Mouse (Mus musculus) erythroid progenitor cell, adult 5-6 weeks (primary cell): ENCODE measurements around the gene Fhl3. TPM values are rescaled to one million over a fixed set of nuclear protein-coding genes. Genes with fewer than 3 reads are reported as not detected.

Source experiments
- ATAC-seq: replicated peaks from 2 replicates; pipeline ENCODE4 v1.8.0; 2016; ENCODE audit warnings: moderate number of reproducible peaks, mild to moderate bottlenecking, moderate TSS enrichment, inconsistent platforms; ENCODE audit not compliant: poor library complexity, low FRiP score, severe bottlenecking
- total RNA-seq, 2 experiments: library from RNA; stranded (forward) in 1 of 2; stranded (reverse) in 1 of 2; fragments of 150-400 nt in 1 of 2; fragments of 186-747, 209-891 nt in 1 of 2; gene quantifications; 2 replicates each; pipeline versions ENCODE4 v1.2.3 to v1.2.4; 2015 to 2017; ENCODE audit warnings: low replicate concordance in 2 of 2

Gene Fhl3
- total RNA-seq, 2 experiments from 2014 or later, result not detected

- peak; percentile 93 for ATAC-seq
These were observed 51.1 kb downstream of the Fhl3 start for GRCm38 (mm10) chr4:124751300-124752250.

DNA sequence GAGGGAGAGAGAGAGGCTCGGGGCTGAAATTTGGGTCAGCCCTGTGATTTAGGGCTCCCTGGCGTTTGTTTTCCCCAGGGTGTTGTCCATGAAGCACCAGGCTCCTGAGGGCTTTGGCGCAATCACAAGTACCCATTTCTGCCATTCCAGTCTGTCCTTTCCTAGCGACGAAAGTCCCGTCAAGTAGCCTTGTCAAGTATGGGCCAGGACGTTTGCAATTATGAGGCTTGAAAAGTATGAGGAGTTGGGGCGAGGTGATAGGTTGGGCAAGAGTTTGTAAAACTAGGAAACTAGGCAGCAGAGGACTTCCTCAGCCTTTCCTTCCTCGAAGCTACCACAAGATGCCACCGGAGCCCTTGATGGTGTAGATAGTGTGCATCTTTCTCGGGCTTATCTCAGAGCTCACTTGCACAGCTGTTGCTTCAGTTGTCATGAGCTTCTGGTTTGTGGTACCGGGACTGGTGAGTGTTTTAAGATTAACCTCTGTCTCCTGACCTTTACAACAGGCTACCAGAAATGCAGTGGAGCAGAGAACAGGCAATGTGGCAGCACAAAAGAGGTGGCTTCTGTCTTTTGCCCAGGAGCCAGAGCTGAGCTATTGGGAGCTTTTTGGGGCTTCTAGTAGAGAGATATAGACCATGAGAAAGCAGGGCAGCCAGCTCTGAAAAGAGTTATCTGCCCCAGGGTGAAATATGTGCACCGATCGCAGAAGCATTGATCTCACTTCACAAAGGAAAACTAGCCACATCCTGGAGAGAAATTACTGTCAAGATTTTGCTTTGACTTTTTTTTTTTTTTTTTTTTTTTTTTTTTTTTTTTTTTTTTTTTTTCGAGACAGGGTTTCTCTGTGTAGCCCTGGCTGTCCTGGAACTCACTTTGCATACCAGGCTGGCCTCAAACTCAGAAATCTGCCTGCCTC, 52.0 kb downstream of the Fhl3 start:
- peak; percentile 77 for ATAC-seq

DNA sequence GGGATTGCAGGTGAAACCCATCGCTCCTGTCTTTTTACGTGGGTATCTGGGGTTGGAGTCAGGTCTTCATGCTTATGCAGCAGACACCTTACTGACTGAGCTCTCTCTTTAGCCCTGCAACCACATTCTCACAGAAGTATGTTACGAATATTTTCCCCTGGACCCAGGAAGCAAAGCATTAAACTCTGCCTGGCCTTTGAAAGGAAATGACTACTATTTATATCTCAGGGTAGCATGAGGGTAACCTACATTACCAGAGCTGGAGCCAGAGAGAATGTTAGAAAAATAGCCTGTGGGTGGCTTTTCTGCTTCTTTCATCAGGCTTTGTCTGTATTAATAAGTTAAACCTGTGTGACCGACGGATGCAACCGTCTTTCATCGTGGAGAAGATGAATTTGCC, 55.0 kb downstream of the Fhl3 start:
- no peak for ATAC-seq

Other genes starting within 250 kb of the Fhl3 start
- not detected in 2 replicates for gene 3100002H09Rik, start 89.9 kb upstream of the Fhl3 start, total RNA-seq (2015; ENCODE audit: low replicate concordance)
- not detected in 2 replicates for gene 3100002H09Rik, start 89.9 kb upstream of the Fhl3 start, total RNA-seq (2017; ENCODE audit: low replicate concordance)
- not detected in 2 replicates for gene Pou3f1, start 43.9 kb upstream of the Fhl3 start, total RNA-seq (2015; ENCODE audit: low replicate concordance)
- not detected in 2 replicates for gene Pou3f1, start 43.9 kb upstream of the Fhl3 start, total RNA-seq (2017; ENCODE audit: low replicate concordance)
- 10.5 and 24.7 TPM in 2 replicates for gene Utp11, start 7.1 kb upstream of the Fhl3 start, total RNA-seq (2015; ENCODE audit: low replicate concordance)
- 9.0 and 11.4 TPM in 2 replicates for gene Utp11, start 7.1 kb upstream of the Fhl3 start, total RNA-seq (2017; ENCODE audit: low replicate concordance)
- 21.3 and 37.7 TPM in 2 replicates for gene Sf3a3, start 14.1 kb downstream of the Fhl3 start, total RNA-seq (2015; ENCODE audit: low replicate concordance)
- 43.6 and 54.1 TPM in 2 replicates for gene Sf3a3, start 14.1 kb downstream of the Fhl3 start, total RNA-seq (2017; ENCODE audit: low replicate concordance)
- 49.9 and 84.0 TPM in 2 replicates for gene Inpp5b, start 41.1 kb downstream of the Fhl3 start, total RNA-seq (2015; ENCODE audit: low replicate concordance)
- gene Inpp5b, start 41.1 kb downstream of the Fhl3 start, total RNA-seq (2017; ENCODE audit: low replicate concordance), result 40.2 and 70.5 TPM in 2 replicates
- gene Mtf1, start 101.4 kb downstream of the Fhl3 start, total RNA-seq (2015; ENCODE audit: low replicate concordance), result 8.6 and 21.4 TPM in 2 replicates
- 7.0 and 25.2 TPM in 2 replicates for gene Mtf1, start 101.4 kb downstream of the Fhl3 start, total RNA-seq (2017; ENCODE audit: low replicate concordance)
- 4.2 and 46.1 TPM in 2 replicates for gene Yrdc, start 150.0 kb downstream of the Fhl3 start, total RNA-seq (2015; ENCODE audit: low replicate concordance)
- gene Yrdc, start 150.0 kb downstream of the Fhl3 start, total RNA-seq (2017; ENCODE audit: low replicate concordance), result 13.9 and 19.4 TPM in 2 replicates
- 2.9 and 4.2 TPM in 2 replicates for gene 1110065P20Rik, start 150.5 kb downstream of the Fhl3 start, total RNA-seq (2015; ENCODE audit: low replicate concordance)
- gene 1110065P20Rik, start 150.5 kb downstream of the Fhl3 start, total RNA-seq (2017; ENCODE audit: low replicate concordance), result 1.2 TPM in 1 of 2 replicates, not detected in the other
- gene Maneal, start 161.5 kb downstream of the Fhl3 start, total RNA-seq (2015; ENCODE audit: low replicate concordance), result not detected in 2 replicates
- not detected in 2 replicates for gene Maneal, start 161.5 kb downstream of the Fhl3 start, total RNA-seq (2017; ENCODE audit: low replicate concordance)
- gene Epha10, start 180.2 kb downstream of the Fhl3 start, total RNA-seq (2015; ENCODE audit: low replicate concordance), result not detected in 2 replicates
- gene Epha10, start 180.2 kb downstream of the Fhl3 start, total RNA-seq (2017; ENCODE audit: low replicate concordance), result 0.13 TPM in 1 of 2 replicates, not detected in the other
- gene 9930104L06Rik, start 236.3 kb downstream of the Fhl3 start, total RNA-seq (2015; ENCODE audit: low replicate concordance), result 1.7 and 4.0 TPM in 2 replicates
- gene 9930104L06Rik, start 236.3 kb downstream of the Fhl3 start, total RNA-seq (2017; ENCODE audit: low replicate concordance), result 12.2 and 15.8 TPM in 2 replicates
- 272 and 278 TPM in 2 replicates for gene Cdca8, start 238.6 kb downstream of the Fhl3 start, total RNA-seq (2015; ENCODE audit: low replicate concordance)
- gene Cdca8, start 238.6 kb downstream of the Fhl3 start, total RNA-seq (2017; ENCODE audit: low replicate concordance), result 294 and 381 TPM in 2 replicates